Mouse (Mus musculus): ENCODE results near the gene Lamtor1.

- TF ChIP-seq CTCF (IDR thresholded peaks at IDR 0.05; ENCODE audit: low read depth, low read length) (no peak), POLR2AphosphoS5 (IDR thresholded peaks at IDR 0.05; ENCODE audit: insufficient replicate concordance, low read depth, low read length) (no peak), GATA1 (IDR thresholded peaks at IDR 0.05; ENCODE audit: borderline replicate concordance, low read length) (no peak), TAL1 (conservative IDR thresholded peaks at IDR 0.05; ENCODE audit: low read depth, low read length) (no peak), GATA2 (IDR thresholded peaks at IDR 0.05; ENCODE audit: borderline replicate concordance, low read depth, low read length) (no peak)
These were observed 68.0 kb downstream of the Lamtor1 start for GRCm38 (mm10) chr7:101973730-101974129.

Measured in G1E (cell line).